Mouse (Mus musculus) right cerebral cortex, postnatal 4 days (tissue): Measurements from ENCODE around the gene Hap1.
"Not testable (repeated sequence)": the region's sequence is repeated elsewhere in the genome, so short reads cannot be mapped to it uniquely, and the experiment has no call there.

Source experiments
- DNase-seq: peaks from one replicate; pipeline ENCODE4 v3.0.0-alpha.2; 2022

The Hap1 gene

GRCm38 (mm10) chr11:100388588-100388987, 32.7 kb upstream of the Hap1 start:
- no peak for DNase-seq

GRCm38 (mm10) chr11:100387589-100388375, 31.9 kb upstream of the Hap1 start:
- no peak for DNase-seq

GRCm38 (mm10) chr11:100387111-100387510, 31.2 kb upstream of the Hap1 start:
- DNase-seq: no peak

- no peak for DNase-seq
Measured at GRCm38 (mm10) chr11:100386586-100386985, 30.7 kb upstream of the Hap1 start.

- DNase-seq: no peak
Measured at GRCm38 (mm10) chr11:100385016-100385415, 29.1 kb upstream of the Hap1 start.

GRCm38 (mm10) chr11:100382682-100383081, 26.8 kb upstream of the Hap1 start:
- no peak for DNase-seq

GRCm38 (mm10) chr11:100379311-100379710, 23.4 kb upstream of the Hap1 start:
- DNase-seq: no peak

- no peak for DNase-seq
Measured at GRCm38 (mm10) chr11:100378446-100378845, 22.5 kb upstream of the Hap1 start.

- no peak for DNase-seq
Measured at GRCm38 (mm10) chr11:100377989-100378388, 22.1 kb upstream of the Hap1 start.

- DNase-seq: no peak
Measured at GRCm38 (mm10) chr11:100376746-100377389, 20.9 kb upstream of the Hap1 start.

GRCm38 (mm10) chr11:100376005-100376404, 20.1 kb upstream of the Hap1 start:
- DNase-seq: no peak

- no peak for DNase-seq
Measured at GRCm38 (mm10) chr11:100375127-100375526, 19.2 kb upstream of the Hap1 start.

- no peak for DNase-seq
Measured at GRCm38 (mm10) chr11:100371981-100372558, 16.1 kb upstream of the Hap1 start.

- DNase-seq: no peak
Measured at GRCm38 (mm10) chr11:100369822-100370221, 13.9 kb upstream of the Hap1 start.

- no peak for DNase-seq
Measured at GRCm38 (mm10) chr11:100369145-100369544, 13.2 kb upstream of the Hap1 start.

- DNase-seq: peak; percentile 58
Measured at GRCm38 (mm10) chr11:100362979-100363562, 7.1 kb upstream of the Hap1 start.

- peak; percentile 77 for DNase-seq
Measured at GRCm38 (mm10) chr11:100362209-100362978, 6.5 kb upstream of the Hap1 start.

- DNase-seq: not testable (repeated sequence)
Measured at GRCm38 (mm10) chr11:100361059-100361458, 5.1 kb upstream of the Hap1 start.

GRCm38 (mm10) chr11:100360175-100360574, 4.2 kb upstream of the Hap1 start:
- DNase-seq: no peak

- DNase-seq: no peak
Measured at GRCm38 (mm10) chr11:100357408-100357807, 1.5 kb upstream of the Hap1 start.

GRCm38 (mm10) chr11:100356819-100357211, 887 bp upstream of the Hap1 start:
- DNase-seq: no peak

- peak; percentile 60 for DNase-seq
Measured at GRCm38 (mm10) chr11:100355151-100355951, 577 bp downstream of the Hap1 start.
